Mouse (Mus musculus) E14TG2a.4 (cell line): ENCODE measurements at regions not wholly inside any gene's neighbourhood (a gene's known extent, or its start where the extent isn't known, plus 50 kb on each side); places are given as distances from the start of the nearest gene placed in this dataset.

Experiments used
- CTCF ChIP-seq: conservative IDR thresholded peaks from 2 replicates; pipeline ENCODE4 v1.5.1; 2014; ENCODE audit warnings: low read length
- NANOG ChIP-seq: IDR thresholded peaks from 2 replicates; pipeline ENCODE4 v1.6.1; 2014; ENCODE audit warnings: borderline replicate concordance, low read length, mixed read lengths

DNA sequence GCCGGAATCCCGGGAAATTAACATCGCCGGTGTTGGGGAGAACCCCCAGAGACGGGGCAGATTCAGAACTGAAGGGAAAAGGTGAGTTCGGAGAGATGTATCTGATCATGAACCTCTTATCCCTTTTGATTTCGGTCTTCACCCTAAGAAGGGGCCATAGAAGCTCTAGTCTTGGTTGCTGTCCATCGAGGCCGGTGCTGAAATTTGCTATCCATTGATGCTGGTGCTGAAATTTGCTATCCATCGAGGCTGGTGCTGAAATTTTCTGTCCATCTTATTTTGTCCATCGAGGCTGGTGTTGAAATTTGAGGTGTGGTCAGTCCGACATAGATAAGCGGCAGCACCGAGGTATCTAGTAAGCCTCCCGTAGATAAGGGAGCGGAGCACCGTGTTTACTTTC lies 73.2 kb upstream of the Taf1b start:
- TF ChIP-seq CTCF, result no peak
- TF ChIP-seq NANOG, result no peak
